ENCODE assay signal across 7 mouse cellular contexts in genomic region chr8:95916106-95916505, GRCm38 (mm10). TPM values are rescaled to one million over a fixed set of nuclear protein-coding genes. Genes with fewer than 3 reads are reported as not detected.
DNase-seq lines count a peak whose midpoint lies in the region; ATAC-seq lines count a peak whose summit lies in the region.

No protein-coding gene starts in this region.

- H3K4me2 ChIP-seq in forebrain, embryonic 16.5 days (ENCODE audit: low read length): peak overlapping the region; percentile 60

- peaks cover 4% of the 10 kb centered on the region; the same call in 1 of the 2 replicates for H3K4me1 ChIP-seq in forebrain, embryonic 16.5 days (replicated peaks; ENCODE audit: control insufficient read depth, insufficient read depth, low read length)

- no peaks in the 10 kb centered on the region for H3K36me3 ChIP-seq in forebrain, embryonic 16.5 days (ENCODE audit: control insufficient read depth, insufficient read depth)

- H3K9ac ChIP-seq in forebrain, embryonic 16.5 days (replicated peaks; ENCODE audit: low read depth, low read length): 0 out of 2 replicates have a peak overlapping the region, but pooled peaks have one; percentile 39

- H3K9me3 ChIP-seq in forebrain, embryonic 16.5 days (ENCODE audit: control insufficient read depth, low read length): no peaks in the 10 kb centered on the region

- H3K27me3 ChIP-seq in forebrain, embryonic 16.5 days (replicated peaks; ENCODE audit: control insufficient read depth, insufficient read depth, low read length): no peaks in the 10 kb centered on the region

- DNase-seq in 3T3-L1 (ENCODE audit: low read depth, low spot score): peak; percentile 16
- peak; percentile 55 for DNase-seq in CD4-positive, CD25-positive, alpha-beta regulatory T cell, adult 2 months (ENCODE audit: low read depth, low spot score)
- DNase-seq in cerebellum, adult 18-20 months: peak; percentile 28 to 35
- peak; percentile 47 for DNase-seq in kidney, adult 9 months
- DNase-seq in mesoderm, embryonic 11.5 days (ENCODE audit: low read depth, low spot score): peak; percentile 23
- DNase-seq in testis, postnatal 14 days (ENCODE audit: low spot score): peak; percentile 15

- 2% methylated on average over 9 of the region's 9 CpGs for whole genome bisulfite sequencing in forebrain, embryonic 16.5 days

- no peak overlapping the region for H3K27ac ChIP-seq in forebrain, embryonic 16.5 days (ENCODE audit: low read length)

- peak overlapping the region; percentile 31 for H3K4me3 ChIP-seq in forebrain, embryonic 16.5 days (replicated peaks; ENCODE audit: low read length)

- peak; percentile 69 for ATAC-seq in forebrain, embryonic 16.5 days

RNA-seq across cellular contexts. Expression of gene Got2, which starts 27.8 kb away (rescaled TPM):
- polyA plus RNA-seq in forebrain, embryonic 16.5 days (2015; fragmentation: Nextera tagmentation; extraction: Ambion mirVana): 170 and 175 TPM in 2 replicates
